Mouse (Mus musculus) T-helper 1 cell (primary cell): ENCODE results near the gene Runx1.

Experiments used
- in situ Hi-C: fragments of 300-600 bp; cut with MboI, MseI; formaldehyde crosslinking; loops from one replicate; pipeline ENCODE4 v1.15.1; 2025; ENCODE audit warnings: high pct_unique_total_duplicates

Runx1 gene

DNA sequence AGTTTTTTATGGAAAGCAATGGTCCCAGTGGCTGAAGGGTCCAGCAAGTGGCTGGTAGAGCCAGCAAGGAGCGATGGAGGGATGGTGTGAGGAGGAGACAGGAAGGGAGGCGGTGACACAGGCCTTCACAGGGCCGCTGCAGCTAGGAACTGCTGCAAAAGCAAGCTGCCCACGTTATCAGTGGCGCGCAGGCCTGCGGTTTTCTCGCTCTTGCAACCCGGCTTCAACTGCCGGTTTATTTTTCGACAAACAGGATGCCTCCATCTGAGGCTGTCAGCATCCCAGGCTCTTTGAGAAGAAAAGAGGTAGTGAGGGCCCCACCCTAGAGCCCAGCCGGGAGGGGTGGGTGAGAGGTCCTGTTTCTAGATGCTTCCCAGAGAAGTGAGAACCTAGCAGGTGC is 24.4 kb downstream of the Runx1 start:
- in situ Hi-C loops, result no loop called here

DNA sequence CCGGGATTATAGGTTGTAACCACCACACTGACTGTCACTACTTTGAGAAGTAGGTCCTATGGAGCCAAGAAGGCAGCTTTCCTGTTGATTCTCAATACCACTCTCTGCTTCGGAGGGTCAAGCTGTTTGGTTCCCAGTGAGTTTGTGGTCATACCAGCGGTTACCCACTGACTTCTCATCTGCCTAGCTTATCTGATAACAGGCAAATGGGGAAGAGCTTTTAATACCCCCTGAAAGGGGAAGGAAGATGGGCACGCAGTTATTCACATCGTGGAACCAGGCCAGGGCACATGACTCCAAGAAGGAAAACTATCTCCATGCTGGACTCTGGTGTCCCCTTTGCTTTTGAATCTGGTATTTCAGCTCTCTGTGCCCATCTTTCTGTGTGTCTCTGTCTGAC is 25.1 kb downstream of the Runx1 start:
- in situ Hi-C loops, result no loop called here

DNA sequence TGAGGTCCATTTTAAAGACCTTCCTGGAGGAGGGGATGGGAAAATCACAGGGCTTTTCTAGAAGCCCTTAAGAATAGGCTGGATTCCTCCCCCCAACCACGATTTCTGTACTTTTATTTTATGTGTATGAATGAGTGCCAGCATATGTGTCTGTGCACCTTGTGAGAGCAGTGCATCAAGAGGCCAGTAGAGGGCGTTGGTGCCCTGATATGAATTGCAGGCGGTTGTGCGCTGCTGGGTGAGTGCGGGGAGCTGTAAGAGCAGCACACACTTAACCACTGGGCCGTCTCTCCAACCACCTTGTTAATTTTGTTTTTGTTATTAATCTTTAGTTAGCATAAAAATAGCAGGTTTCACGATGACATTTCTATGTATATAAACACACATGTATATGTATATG is 26.0 kb downstream of the Runx1 start:
- in situ Hi-C loops, result no loop called here

DNA sequence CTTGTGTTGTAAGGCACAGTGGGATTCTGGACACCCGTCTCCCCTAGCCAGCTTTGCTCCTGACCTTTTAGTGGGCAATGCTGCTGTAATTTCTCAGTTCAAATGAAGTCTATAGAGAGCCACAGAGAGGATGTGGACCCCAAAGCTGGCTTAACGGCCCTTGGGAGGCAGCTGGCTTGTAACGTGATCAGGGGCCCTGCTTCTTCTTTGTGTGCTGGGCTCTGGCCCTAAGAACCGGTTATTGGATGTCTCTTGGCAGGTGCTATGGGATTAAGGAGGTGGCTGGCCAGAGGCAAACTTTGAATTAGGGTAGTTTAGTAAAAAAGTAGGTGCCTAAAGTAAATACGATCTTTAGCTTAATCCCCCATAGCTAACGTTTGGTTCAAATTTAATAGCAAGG is 31.8 kb downstream of the Runx1 start:
- in situ Hi-C loops, result no loop called here

DNA sequence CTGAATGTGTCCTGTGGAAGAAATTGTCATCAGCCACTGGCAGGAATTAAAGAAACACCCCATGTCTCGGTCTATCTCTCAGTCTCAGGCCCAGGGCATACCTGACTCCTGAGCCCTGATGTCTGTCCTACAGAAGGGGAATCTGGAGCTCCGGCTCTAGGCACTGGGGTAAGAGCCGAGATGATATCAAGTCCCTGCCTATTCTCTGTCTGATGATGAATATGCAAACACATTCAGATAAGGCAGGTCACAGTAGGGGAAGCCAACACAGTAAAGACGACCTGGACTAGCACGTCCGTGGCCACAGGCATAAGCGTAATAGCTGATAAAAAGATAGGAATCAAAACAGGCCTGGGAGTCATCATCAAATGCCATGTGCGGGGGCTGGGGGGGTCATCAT is 32.2 kb downstream of the Runx1 start:
- in situ Hi-C loops, result no loop called here

DNA sequence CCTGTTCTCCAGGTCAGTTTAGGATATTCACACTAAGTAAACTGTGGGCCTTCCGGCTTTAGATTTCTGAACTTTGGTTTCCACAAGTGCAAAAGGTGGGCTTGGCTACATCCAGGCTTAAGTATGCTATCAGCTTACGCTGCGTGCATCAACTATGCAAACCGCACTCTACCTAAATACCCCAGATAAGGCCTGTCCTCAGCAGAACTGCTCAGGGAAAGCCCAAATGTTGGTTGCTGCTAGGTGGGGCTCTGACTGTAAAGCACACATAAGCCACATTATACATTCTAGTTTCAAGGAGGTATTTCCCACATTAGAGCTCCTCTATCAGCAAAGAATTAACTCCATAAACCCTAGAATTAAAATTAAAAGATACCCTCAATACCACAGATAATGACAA is 33.0 kb downstream of the Runx1 start:
- in situ Hi-C loops, result no loop called here

DNA sequence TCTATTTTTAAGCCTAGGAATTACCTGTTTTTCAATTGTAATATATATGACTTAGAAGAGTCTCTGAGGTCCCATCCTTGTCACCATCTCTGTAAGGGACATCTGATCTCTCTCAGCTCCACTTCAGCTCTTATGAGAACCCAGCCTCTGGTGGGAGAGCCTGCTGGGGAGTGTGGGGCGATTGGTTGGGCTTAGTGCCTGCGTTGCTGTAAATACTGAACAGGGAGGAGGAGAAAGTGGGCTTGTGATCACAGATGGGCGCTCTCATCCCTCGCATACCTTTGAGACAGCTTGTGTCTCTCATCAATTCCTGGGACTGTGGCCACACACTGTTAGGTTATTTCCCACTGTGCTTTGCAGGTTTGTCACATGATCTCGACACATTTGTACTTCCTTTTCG is 35.3 kb downstream of the Runx1 start:
- in situ Hi-C loops, result no loop called here

DNA sequence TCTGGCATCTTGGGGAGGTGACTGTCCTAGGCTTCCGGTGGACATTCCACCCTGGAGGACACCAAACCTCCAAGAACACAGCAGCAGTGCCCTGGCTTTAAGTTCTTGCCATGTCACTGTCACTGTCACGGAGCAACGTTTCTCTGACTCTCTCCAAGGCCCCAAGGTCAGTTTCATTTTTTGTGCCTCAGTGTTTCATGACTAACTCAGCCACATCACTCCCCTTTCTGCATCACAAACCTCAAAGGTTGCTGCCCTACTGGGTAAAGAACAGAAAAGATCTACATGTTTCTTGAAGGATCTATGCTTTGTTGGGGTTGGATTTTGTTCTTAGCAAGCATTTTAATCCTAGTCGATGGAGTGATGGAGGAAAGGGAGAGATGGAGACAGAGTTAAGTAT is 36.1 kb downstream of the Runx1 start:
- in situ Hi-C loops, result loop anchor here (5.0 kb wide), 1 partner anchor 93 kb away; no protein-coding TSS in a partner anchor

DNA sequence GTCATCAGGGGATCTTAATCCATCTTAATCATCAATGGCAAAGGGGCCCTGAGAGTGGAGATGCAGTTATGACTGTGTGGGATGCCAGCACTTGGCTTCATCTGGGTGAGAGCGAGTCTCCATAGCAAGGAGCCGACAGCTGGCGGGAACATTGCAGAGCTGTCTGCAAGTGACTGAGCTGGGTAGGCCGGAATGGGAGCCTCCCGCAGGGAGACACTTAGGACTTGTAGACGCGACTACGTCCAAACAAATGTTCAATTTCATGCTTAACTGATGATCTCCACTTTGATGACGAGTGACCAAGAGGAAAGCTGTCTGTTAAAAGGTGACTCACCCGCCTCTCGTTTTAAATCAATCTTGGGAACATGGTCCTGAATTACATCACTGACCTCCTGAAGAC is 37.5 kb downstream of the Runx1 start:
- in situ Hi-C loops, result loop anchor here (5.0 kb wide), 1 partner anchor 91 kb away; no protein-coding TSS in a partner anchor

DNA sequence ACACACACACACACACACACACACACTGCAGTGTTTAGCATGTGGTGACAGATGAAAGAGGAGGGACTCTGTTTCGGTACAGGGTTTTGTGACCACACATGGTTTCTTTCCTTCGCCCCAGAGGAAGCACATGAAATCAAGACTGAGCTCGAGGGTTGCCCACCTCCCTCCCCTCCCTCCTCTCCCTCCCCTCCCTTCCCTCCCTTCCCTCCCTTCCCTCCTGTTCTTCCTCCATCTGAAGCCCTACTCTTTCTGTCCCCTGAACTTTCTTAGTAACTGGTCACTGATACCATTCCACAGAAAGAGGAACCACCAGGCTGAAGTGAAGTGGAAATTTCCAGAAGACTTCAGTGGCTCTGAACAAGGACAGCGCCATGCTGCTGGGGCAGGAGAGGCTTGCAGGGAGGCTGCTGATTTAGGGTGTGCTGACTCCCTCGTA is 39.0 kb downstream of the Runx1 start:
- in situ Hi-C loops, result loop anchor here (5.0 kb wide), 1 partner anchor 90 kb away; no protein-coding TSS in a partner anchor

DNA sequence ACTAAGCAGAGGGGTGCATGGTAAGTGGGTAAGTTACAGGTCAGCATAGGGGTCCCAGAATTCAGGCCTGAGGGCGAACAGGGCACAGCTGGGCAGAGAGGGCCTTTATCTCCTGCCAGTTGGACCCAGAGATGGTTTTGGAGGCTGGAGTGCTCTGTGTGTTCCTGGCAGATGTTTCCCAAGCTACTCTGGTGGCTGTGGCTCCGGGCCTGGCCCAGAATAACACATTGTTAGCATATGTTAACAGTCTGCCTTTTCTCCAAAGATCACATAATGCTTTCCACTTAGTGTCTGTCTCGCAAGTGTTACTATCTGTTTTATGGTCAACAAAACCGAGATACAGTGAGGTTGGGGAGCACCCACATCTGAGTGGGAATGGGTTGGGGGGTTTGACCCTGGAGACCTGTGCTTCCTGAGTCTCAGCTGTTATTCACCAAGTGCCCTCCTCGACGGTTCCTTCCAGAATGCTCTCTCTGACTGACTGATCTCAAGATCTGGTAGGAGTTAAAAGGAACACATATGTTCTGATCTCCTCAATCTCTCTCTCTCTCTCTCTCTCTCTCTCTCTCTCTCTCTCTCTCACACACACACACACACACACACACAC is 39.6 kb downstream of the Runx1 start:
- in situ Hi-C loops, result loop anchor here (5.0 kb wide), 1 partner anchor 89 kb away; no protein-coding TSS in a partner anchor

DNA sequence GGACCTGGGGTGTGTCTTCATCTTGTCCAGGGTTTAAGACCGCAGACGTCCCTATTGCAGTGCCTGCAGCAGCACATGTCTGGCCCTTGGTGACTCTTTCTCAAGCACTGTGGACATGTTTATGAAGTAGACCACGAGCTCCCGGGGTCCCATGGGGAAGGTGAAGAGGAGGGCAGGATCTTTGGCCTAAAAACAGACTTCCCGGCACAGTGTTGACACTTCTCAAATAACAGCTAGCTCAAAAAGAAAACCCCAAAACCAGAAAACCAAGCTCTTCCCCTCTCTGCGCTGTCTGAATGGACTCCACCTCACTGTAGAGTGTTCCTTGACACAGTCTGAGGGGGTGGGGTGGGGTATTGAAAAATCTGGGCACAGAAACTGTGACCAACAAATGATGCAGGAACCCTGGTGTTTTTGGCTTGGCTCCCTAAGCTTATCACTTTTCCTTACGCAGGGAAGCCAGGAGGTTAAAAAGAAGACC is 42.3 kb downstream of the Runx1 start:
- in situ Hi-C loops, result no loop called here

DNA sequence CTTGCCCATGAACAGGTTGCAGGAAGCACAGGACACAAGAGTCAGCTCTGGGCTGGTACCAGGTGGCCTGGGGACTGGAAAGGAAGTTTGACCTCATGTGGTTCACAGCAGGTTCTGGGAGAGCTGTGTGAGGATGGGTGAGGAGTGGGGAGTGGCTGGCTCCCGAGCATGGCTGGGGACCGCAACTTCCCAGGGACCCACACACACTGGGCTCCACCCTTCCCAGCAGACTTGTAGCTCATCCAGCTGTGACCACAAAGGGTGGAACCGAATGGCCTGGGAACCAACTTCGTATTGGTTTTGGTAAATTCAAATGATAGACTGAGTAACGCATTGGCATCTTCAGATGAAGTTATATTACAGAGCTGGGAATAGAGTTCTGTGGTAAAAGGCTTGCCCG is 43.5 kb downstream of the Runx1 start:
- in situ Hi-C loops, result no loop called here

DNA sequence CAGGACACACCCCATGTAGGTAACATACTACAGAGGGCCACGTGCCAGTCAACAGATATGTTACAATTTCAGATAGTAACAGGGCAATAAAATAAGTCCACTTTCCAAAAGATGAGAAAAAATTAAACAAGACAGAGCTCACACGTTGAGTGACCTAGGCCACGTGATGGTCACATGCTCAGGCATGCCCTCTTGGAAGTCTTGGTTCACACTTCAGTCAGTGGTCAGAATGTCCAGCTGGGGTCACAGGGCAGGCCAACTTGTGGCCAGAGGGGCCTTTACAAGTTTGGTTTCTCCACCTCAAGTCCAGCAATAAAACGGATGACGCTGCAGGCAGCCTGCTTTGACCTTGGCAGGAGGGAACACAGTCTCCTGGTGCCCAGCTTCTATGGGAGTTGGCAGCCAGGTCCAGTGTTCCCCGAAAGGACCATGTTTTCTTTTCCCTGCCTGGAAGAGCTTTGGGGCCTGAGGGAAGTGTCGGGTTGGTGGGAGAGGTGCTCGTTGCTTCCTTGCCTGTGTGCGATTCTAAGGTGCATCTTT is 46.0 kb downstream of the Runx1 start:
- in situ Hi-C loops, result no loop called here

DNA sequence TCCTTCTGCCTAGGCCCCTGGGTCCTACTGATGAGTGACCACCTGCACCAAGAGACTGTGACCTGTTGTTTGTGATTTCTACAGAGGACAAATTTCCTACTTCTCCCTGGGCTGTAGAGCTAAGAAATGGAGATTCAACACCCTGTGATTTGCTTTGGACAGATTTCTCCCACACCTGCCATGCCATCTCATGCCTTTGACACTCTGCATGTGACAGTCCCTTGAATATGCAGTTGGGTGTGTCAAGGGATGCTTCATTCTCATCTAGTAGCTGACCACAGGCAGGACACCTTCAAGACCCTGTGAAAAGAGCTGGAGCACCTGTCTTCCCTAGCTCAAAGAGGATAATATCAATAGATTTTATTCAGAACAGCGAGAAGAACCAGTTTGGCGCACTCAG is 46.8 kb downstream of the Runx1 start:
- in situ Hi-C loops, result no loop called here

DNA sequence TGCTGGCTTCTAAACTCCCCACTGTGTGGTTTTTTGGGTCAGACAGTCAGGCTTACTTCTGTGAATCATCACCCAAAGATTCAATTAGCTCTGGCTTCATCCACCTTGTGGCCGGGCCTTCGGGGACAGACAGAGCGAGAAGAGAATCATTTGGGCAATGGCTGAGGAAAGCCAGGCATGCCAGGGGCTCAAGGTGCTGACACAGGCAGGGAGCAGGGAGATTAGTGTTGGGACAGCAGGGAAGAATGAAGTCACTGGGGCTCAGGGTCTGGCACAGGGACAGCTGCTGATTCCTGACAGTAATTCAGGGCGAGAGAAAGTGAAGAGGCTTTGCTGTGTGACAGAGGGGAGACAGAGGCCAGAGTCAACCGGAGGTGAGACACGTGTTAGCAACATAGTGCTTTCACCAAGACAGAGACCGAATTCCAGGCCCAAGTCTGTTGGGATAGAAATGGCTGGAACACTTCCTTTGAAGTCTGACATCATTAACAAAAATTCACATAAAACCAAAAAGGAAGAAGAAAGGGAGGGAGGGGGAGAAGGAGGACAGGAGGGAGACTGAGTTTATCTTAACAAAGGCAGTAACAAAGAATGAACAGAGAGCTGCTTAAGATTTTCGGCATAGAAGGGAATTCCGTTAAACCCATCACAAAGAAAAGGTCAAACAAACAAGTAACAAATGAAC is 47.7 kb downstream of the Runx1 start:
- in situ Hi-C loops, result no loop called here

DNA sequence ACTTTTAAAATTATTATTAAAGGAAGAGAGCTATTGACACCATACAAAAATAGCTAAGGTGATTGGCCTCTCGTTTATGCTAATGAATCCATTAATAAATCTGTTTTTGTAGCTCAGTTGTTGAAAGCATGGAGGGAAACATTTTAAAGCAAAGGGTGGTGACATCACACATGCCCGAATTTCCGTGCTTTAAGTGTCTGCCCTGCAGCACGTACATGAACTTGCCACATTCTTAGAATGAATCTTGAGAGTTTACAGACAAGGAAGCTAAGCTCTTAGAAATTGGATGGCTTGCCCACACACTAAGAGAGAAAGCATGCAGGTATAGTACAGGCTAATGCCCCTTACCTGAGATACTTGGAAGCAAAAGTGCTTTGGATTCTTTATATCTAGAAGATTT is 58.1 kb downstream of the Runx1 start:
- in situ Hi-C loops, result loop anchor here (10.0 kb wide), 2 partner anchors 1173 to 1403 kb away; partner anchors contain the start of gene Tmem50b

DNA sequence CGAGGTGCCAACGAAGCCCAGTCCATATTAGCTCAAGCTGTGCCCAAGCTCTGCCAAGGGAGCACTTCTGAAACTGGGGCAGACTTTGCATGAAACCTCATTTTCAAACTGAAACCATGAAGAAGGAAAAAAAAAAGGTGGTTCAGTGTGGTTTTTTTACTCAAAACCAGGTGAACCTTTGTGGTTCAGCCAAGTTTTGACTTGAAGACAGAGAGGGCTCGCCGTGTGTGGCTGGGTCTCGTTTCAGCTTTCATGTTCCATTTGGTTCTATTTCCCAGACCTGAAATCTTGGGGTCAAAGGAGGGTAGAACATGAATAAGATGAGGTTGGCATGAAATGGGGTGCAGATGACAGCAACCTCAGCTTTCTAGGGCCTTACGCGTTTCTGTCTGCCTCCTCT is 58.5 kb downstream of the Runx1 start:
- in situ Hi-C loops, result loop anchor here (10.0 kb wide), 2 partner anchors 1173 to 1403 kb away; partner anchors contain the start of gene Tmem50b

DNA sequence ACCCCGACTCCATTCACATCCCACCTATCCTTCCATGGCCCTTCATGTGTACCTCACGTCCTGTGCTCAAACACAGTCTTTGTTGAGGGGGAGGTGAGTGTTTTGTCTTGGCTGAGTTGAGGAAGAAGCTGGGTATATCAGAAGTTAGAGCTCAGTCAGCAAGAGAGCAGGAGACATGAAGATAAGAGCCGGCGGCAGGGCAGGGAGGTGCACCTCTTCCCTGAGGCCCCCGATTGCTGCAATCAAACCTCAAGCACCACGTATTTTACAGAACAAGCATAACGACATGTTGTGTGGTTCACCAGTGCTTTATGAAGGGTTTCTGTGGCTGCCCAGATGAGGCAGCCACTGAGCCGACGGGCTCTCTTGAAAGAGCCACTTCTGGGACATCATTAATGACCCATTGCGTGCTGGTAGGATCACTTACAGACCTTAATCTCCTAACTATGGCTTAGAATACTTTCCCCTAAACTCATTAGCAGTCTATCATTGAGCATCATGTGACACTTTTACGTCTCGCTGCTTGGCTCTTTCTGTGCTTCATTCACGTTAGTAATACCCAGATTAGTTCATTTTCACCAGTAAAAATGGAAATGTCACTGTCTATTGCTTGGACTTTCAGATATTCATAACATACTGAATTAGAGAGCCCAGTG is 61.1 kb downstream of the Runx1 start:
- in situ Hi-C loops, result loop anchor here (10.0 kb wide), 2 partner anchors 1170 to 1400 kb away; partner anchors contain the start of gene Tmem50b

DNA sequence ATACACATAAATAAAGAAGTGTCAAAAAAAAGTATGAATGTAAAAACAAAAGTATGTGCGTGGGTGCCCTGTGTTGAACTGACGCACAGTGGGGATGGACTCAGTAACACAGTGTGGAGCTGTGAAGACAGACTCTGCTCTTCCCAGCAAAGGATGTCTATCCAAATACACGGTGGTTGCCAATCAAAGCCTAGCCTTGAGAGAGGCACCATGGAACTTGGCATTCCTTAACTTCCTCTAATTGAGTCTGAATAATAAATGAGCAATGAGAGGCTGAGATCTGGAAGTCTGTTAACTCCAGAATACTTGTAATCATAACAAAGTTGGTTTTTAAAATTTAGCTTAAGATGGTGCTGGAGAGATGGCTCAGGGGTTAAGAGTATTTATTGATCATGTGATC is 62.3 kb downstream of the Runx1 start:
- in situ Hi-C loops, result loop anchor here (10.0 kb wide), 2 partner anchors 1169 to 1399 kb away; partner anchors contain the start of gene Tmem50b

DNA sequence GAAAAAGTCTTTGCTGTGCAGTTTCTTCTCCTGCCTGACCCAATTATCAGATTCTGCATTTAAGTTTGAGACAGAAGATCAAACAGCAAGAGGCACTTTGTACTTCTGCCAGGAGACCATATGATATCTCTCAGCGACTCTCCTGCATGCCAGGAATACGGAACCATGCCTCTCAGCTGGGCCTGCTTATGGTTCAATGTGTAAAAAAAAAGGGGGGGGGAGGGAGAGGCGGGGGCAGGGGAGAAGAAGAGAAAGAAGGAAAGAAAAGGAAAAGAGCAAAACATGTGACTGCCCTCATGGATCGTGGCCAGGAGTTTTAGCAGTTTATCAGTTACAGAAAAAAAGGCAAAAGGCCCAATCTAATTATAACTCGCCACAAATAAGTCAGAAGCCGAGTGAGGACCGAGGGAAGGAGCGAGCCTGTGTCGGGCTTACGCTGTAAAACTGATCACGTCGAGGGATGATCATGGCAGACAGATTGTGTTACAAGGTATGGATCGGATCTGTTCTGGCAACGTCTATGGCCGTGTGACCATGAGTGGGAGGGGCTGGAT is 63.9 kb downstream of the Runx1 start:
- in situ Hi-C loops, result loop anchor here (10.0 kb wide), 2 partner anchors 1167 to 1397 kb away; partner anchors contain the start of gene Tmem50b

DNA sequence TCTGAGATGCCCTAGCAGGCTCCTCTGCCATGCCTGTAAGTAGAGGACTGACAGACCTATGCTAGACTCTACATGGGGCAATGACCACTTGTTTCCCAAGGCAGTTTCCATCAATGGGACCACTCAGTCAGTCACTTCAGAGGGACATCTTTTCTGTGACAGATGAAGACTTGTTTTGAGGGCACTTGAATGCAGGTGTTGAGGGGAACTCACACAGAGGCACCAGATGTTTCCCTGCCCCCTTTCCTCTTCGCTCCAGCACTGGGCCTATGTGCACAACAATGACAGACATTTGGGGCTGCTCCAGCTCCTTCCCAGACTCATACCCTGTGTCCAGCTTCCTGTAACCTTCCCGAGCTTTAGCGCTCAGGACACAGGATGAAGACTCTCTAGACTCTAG is 65.9 kb downstream of the Runx1 start:
- in situ Hi-C loops, result loop anchor here (10.0 kb wide), 2 partner anchors 1165 to 1395 kb away; partner anchors contain the start of gene Tmem50b
